Mouse (Mus musculus): Measurements from ENCODE around the gene Gm3285. TPM values are rescaled to one million over a fixed set of nuclear protein-coding genes. Genes with fewer than 3 reads are reported as not detected.

Gm3285 gene
- polyA plus RNA-seq, 1 experiment from 2014 or later = not detected

- Histone ChIP-seq H3K27ac (ENCODE audit: low read depth, low read length) (no peak overlapping the region), H3K9ac (ENCODE audit: low read length) (no peak overlapping the region), H3K4me2 (ENCODE audit: low read depth, low read length, severe bottlenecking) (peak overlapping the region; percentile 76), H3K4me1 (replicated peaks; ENCODE audit: control insufficient read depth, insufficient read depth, low read length) (0 out of 2 replicates have a peak, but pooled peaks cover 2% of the 10 kb centered on the region), H3K4me3 (ENCODE audit: low read depth, low read length) (peak overlapping the region; percentile 60), H3K27me3 (ENCODE audit: control insufficient read depth, insufficient read depth, low read length) (no peaks in the 10 kb centered on the region), H3K36me3 (ENCODE audit: control insufficient read depth, insufficient read depth, low read length) (no peaks in the 10 kb centered on the region), H3K9me3 (ENCODE audit: control insufficient read depth, low read length) (no peaks in the 10 kb centered on the region)
- ATAC-seq (replicated peaks; ENCODE audit: low FRiP score) (peak; percentile 85), DNase-seq (ENCODE audit: low spot score) (peak; percentile 91)
- WGBS = 6% methylated on average over 35 of the region's 35 CpGs
Observed at GRCm38 (mm10) chr10:77902894-77903715, 41.3 kb downstream of the Gm3285 start.

Other genes starting within 250 kb of the Gm3285 start
- 76.7 and 78.1 TPM in 2 replicates for gene Ube2g2, start 239.7 kb upstream of the Gm3285 start, polyA plus RNA-seq (2014; fragmentation: Nextera tagmentation; extraction: Ambion mirVana)
- gene Tspear, start 175.4 kb upstream of the Gm3285 start, polyA plus RNA-seq (2014; fragmentation: Nextera tagmentation; extraction: Ambion mirVana) = 1.4 and 1.5 TPM in 2 replicates
- not detected in 2 replicates for gene Gm19402, start 171.2 kb upstream of the Gm3285 start, polyA plus RNA-seq (2014; fragmentation: Nextera tagmentation; extraction: Ambion mirVana)
- not detected in 2 replicates for gene Gm9508, start 164.7 kb upstream of the Gm3285 start, polyA plus RNA-seq (2014; fragmentation: Nextera tagmentation; extraction: Ambion mirVana)
- gene Gm10272, start 155.3 kb upstream of the Gm3285 start, polyA plus RNA-seq (2014; fragmentation: Nextera tagmentation; extraction: Ambion mirVana) = not detected in 2 replicates
- gene Gm10024, start 150.5 kb upstream of the Gm3285 start, polyA plus RNA-seq (2014; fragmentation: Nextera tagmentation; extraction: Ambion mirVana) = not detected in 2 replicates
- not detected in 2 replicates for gene Gm10142, start 146.2 kb upstream of the Gm3285 start, polyA plus RNA-seq (2014; fragmentation: Nextera tagmentation; extraction: Ambion mirVana)
- gene Krtap12-1, start 141.4 kb upstream of the Gm3285 start, polyA plus RNA-seq (2014; fragmentation: Nextera tagmentation; extraction: Ambion mirVana) = not detected in 2 replicates
- not detected in 2 replicates for gene Gm10100, start 135.5 kb upstream of the Gm3285 start, polyA plus RNA-seq (2014; fragmentation: Nextera tagmentation; extraction: Ambion mirVana)
- not detected in 2 replicates for gene Gm18596, start 119.3 kb upstream of the Gm3285 start, polyA plus RNA-seq (2014; fragmentation: Nextera tagmentation; extraction: Ambion mirVana)
- gene Gm9736, start 110.6 kb upstream of the Gm3285 start, polyA plus RNA-seq (2014; fragmentation: Nextera tagmentation; extraction: Ambion mirVana) = not detected in 2 replicates
- not detected in 2 replicates for gene Gm3233, start 102.3 kb upstream of the Gm3285 start, polyA plus RNA-seq (2014; fragmentation: Nextera tagmentation; extraction: Ambion mirVana)
- not detected in 2 replicates for gene Gm3238, start 90.7 kb upstream of the Gm3285 start, polyA plus RNA-seq (2014; fragmentation: Nextera tagmentation; extraction: Ambion mirVana)
- gene Gm7138, start 85.0 kb upstream of the Gm3285 start, polyA plus RNA-seq (2014; fragmentation: Nextera tagmentation; extraction: Ambion mirVana) = not detected in 2 replicates
- not detected in 2 replicates for gene Gm3250, start 79.4 kb upstream of the Gm3285 start, polyA plus RNA-seq (2014; fragmentation: Nextera tagmentation; extraction: Ambion mirVana)
- not detected in 2 replicates for gene Gm7137, start 73.8 kb upstream of the Gm3285 start, polyA plus RNA-seq (2014; fragmentation: Nextera tagmentation; extraction: Ambion mirVana)
- not detected in 2 replicates for gene Gm9639, start 66.9 kb upstream of the Gm3285 start, polyA plus RNA-seq (2014; fragmentation: Nextera tagmentation; extraction: Ambion mirVana)
- gene Gm19668, start 62.8 kb upstream of the Gm3285 start, polyA plus RNA-seq (2014; fragmentation: Nextera tagmentation; extraction: Ambion mirVana) = not detected in 2 replicates
- not detected in 2 replicates for gene Gm9507, start 50.1 kb upstream of the Gm3285 start, polyA plus RNA-seq (2014; fragmentation: Nextera tagmentation; extraction: Ambion mirVana)
- gene Gm2696, start 47.3 kb upstream of the Gm3285 start, polyA plus RNA-seq (2014; fragmentation: Nextera tagmentation; extraction: Ambion mirVana) = not detected in 2 replicates
- gene Krtap10-4, start 34.9 kb upstream of the Gm3285 start, polyA plus RNA-seq (2014; fragmentation: Nextera tagmentation; extraction: Ambion mirVana) = not detected in 2 replicates
- gene Krtap10-10, start 26.0 kb upstream of the Gm3285 start, polyA plus RNA-seq (2014; fragmentation: Nextera tagmentation; extraction: Ambion mirVana) = not detected in 2 replicates
- not detected in 2 replicates for gene Gm36176, start 15.2 kb upstream of the Gm3285 start, polyA plus RNA-seq (2014; fragmentation: Nextera tagmentation; extraction: Ambion mirVana)
- gene Gm10318, start 9.1 kb upstream of the Gm3285 start, polyA plus RNA-seq (2014; fragmentation: Nextera tagmentation; extraction: Ambion mirVana) = not detected in 2 replicates
- 3.5 and 3.9 TPM in 2 replicates for gene Lrrc3, start 40.6 kb downstream of the Gm3285 start, polyA plus RNA-seq (2014; fragmentation: Nextera tagmentation; extraction: Ambion mirVana)
- 0.86 and 0.87 TPM in 2 replicates for gene Trpm2, start 108.6 kb downstream of the Gm3285 start, polyA plus RNA-seq (2014; fragmentation: Nextera tagmentation; extraction: Ambion mirVana)
- 34.9 and 38.6 TPM in 2 replicates for gene 1810043G02Rik, start 116.5 kb downstream of the Gm3285 start, polyA plus RNA-seq (2014; fragmentation: Nextera tagmentation; extraction: Ambion mirVana)
- 171 and 174 TPM in 2 replicates for gene Pfkl, start 148.1 kb downstream of the Gm3285 start, polyA plus RNA-seq (2014; fragmentation: Nextera tagmentation; extraction: Ambion mirVana)
- not detected in 2 replicates for gene Dnmt3l, start 180.0 kb downstream of the Gm3285 start, polyA plus RNA-seq (2014; fragmentation: Nextera tagmentation; extraction: Ambion mirVana)
- gene Aire, start 181.6 kb downstream of the Gm3285 start, polyA plus RNA-seq (2014; fragmentation: Nextera tagmentation; extraction: Ambion mirVana) = 0.21 TPM in 1 of 2 replicates, not detected in the other
- gene Icosl, start 207.3 kb downstream of the Gm3285 start, polyA plus RNA-seq (2014; fragmentation: Nextera tagmentation; extraction: Ambion mirVana) = 2.0 and 2.5 TPM in 2 replicates

Data from forebrain, embryonic 11.5 days (tissue).